Comparison of ENCODE assay signal across 9 mouse cellular contexts in genomic region chr13:48464170-48464569, GRCm38 (mm10). TPM values are rescaled to one million over a fixed set of nuclear protein-coding genes. Genes with fewer than 3 reads are reported as not detected.
DNase-seq lines count a peak whose midpoint lies in the region; ATAC-seq and TF ChIP-seq lines count a peak whose summit lies in the region.
"Had no signal": no experiment of that assay in that cellular context is flagged by ENCODE, and none has a peak within 500 bp of the region (broad histone marks: within the 10 kb centered on the region; RNA-seq: fewer than 3 reads in every experiment).

No protein-coding gene starts in this region.

- WGBS in large intestine, adult 2 months, result 11% methylated on average over 4 of the region's 4 CpGs
- WGBS in lung, embryonic 14.5 days, result 10% methylated on average over 4 of the region's 4 CpGs

- H3K4me1 ChIP-seq in E14TG2a.4 (replicated peaks; ENCODE audit: low read depth, low read length), result peaks cover 10% of the 10 kb centered on the region
- H3K4me1 ChIP-seq in lung, embryonic 14.5 days (ENCODE audit: insufficient read depth), result no peaks in the 10 kb centered on the region
- H3K4me1 ChIP-seq: heart, embryonic 15.5 days had no signal

- no peaks in the 10 kb centered on the region for H3K9me3 ChIP-seq in E14TG2a.4 (ENCODE audit: low read length)
- H3K9me3 ChIP-seq in lung, embryonic 14.5 days (ENCODE audit: low read depth, low read length), result no peaks in the 10 kb centered on the region
- H3K9me3 ChIP-seq: heart, embryonic 15.5 days had no signal

- H3K4me3 ChIP-seq in E14TG2a.4 (replicated peaks; ENCODE audit: low read length), result no peak overlapping the region
- no peak overlapping the region for H3K4me3 ChIP-seq in lung, embryonic 14.5 days (ENCODE audit: low read depth, low read length)
- H3K4me3 ChIP-seq: heart, embryonic 15.5 days had no signal

- peak; percentile 82 for TF ChIP-seq CTCF in E14TG2a.4 (conservative IDR thresholded peaks at IDR 0.05; ENCODE audit: low read length)
- TF ChIP-seq CTCF in lung, embryonic 14.5 days (IDR thresholded peaks at IDR 0.05; ENCODE audit: low read depth), result peak; percentile 84

- no peak overlapping the region for H3K27ac ChIP-seq in lung, embryonic 14.5 days (ENCODE audit: low read depth)
- H3K27ac ChIP-seq: heart, embryonic 15.5 days had no signal

- DNase-seq in adrenal gland, adult 2 months, result peak; percentile 47
- peak; percentile 75 for DNase-seq in embryo, embryonic 11.5 days (ENCODE audit: low read depth, low spot score)
- peak; percentile 39 for DNase-seq in large intestine, adult 2 months (ENCODE audit: low read depth, low spot score)
- peak; percentile 91 for DNase-seq in lung, embryonic 14.5 days
- DNase-seq in ovary, postnatal 14 days (ENCODE audit: low spot score), result peak; percentile 78
- DNase-seq in urinary bladder, postnatal 10 days (ENCODE audit: low spot score), result peak; percentile 29

- peaks cover 8% of the 10 kb centered on the region; the same call in 1 of the 2 replicates for H3K27me3 ChIP-seq in E14TG2a.4 (ENCODE audit: insufficient read depth, low read length)
- H3K27me3 ChIP-seq in lung, embryonic 14.5 days (ENCODE audit: insufficient read depth, low read length), result no peaks in the 10 kb centered on the region

- H3K36me3 ChIP-seq in E14TG2a.4 (ENCODE audit: insufficient read depth, low read length), result no peaks in the 10 kb centered on the region
- H3K36me3 ChIP-seq in lung, embryonic 14.5 days (ENCODE audit: insufficient read depth), result no peaks in the 10 kb centered on the region
- H3K36me3 ChIP-seq: heart, embryonic 15.5 days had no signal

- peak; percentile 70 for ATAC-seq in granulocyte monocyte progenitor cell, adult 5-6 weeks (replicated peaks; ENCODE audit: poor library complexity, severe bottlenecking)
- ATAC-seq in lung, embryonic 14.5 days (ENCODE audit: insufficient read depth), result no peak

- H3K4me2 ChIP-seq in lung, embryonic 14.5 days, result no peak overlapping the region
- H3K4me2 ChIP-seq: heart, embryonic 15.5 days had no signal

- H3K9ac ChIP-seq in lung, embryonic 14.5 days, result no peak overlapping the region
- H3K9ac ChIP-seq: heart, embryonic 15.5 days had no signal

RNA-seq across cellular contexts. Expression of gene Zfp169, which starts 49.1 kb away (rescaled TPM):
- 1 to 10 TPM; 6.5 to 6.9 TPM for total RNA-seq in adrenal gland, adult 2 months (2021)
- polyA plus RNA-seq in adrenal gland, adult 2 months (2012; rRNA removed), result 2.6 and 2.7 TPM in 2 replicates
- 16.2 and 18.7 TPM in 2 replicates for total RNA-seq in granulocyte monocyte progenitor cell, adult 5-6 weeks (2014; fragmentation: Nextera tagmentation)
- 8.4 and 11.0 TPM in 2 replicates for total RNA-seq in granulocyte monocyte progenitor cell, adult 5-6 weeks (2017)
- polyA plus RNA-seq in large intestine, adult 2 months (2012; rRNA removed), result 3.4 and 11.5 TPM in 2 replicates
- polyA plus RNA-seq in lung, embryonic 14.5 days (2014; fragmentation: Nextera tagmentation; extraction: Ambion mirVana), result 5.2 and 5.3 TPM in 2 replicates

RNA-seq across cellular contexts. Expression of gene A830005F24Rik, which starts 49.2 kb away (rescaled TPM):
- not detected for total RNA-seq in adrenal gland, adult 2 months (2021)
- polyA plus RNA-seq in adrenal gland, adult 2 months (2012; rRNA removed), result not detected in 2 replicates
- 1.6 and 3.5 TPM in 2 replicates for total RNA-seq in granulocyte monocyte progenitor cell, adult 5-6 weeks (2014; fragmentation: Nextera tagmentation)
- 1.1 TPM in 1 of 2 replicates, not detected in the other for total RNA-seq in granulocyte monocyte progenitor cell, adult 5-6 weeks (2017)
- not detected in 2 replicates for polyA plus RNA-seq in large intestine, adult 2 months (2012; rRNA removed)
- 0.83 and 1.8 TPM in 2 replicates for polyA plus RNA-seq in lung, embryonic 14.5 days (2014; fragmentation: Nextera tagmentation; extraction: Ambion mirVana)

Comparison
In these comparisons a context has a peak if more than half of its experiments do, and no peak if none do; other contexts are left out.
1. DNase-seq: peak in every context shown above with its lines; median percentile 91 in lung, embryonic 14.5 days; 78 in ovary, postnatal 14 days; 75 in embryo, embryonic 11.5 days; 47 in adrenal gland, adult 2 months; 39 in large intestine, adult 2 months; 29 in urinary bladder, postnatal 10 days.